Mouse (Mus musculus): ENCODE measurements around the gene Lck. TPM values are rescaled to one million over a fixed set of nuclear protein-coding genes. Genes with fewer than 3 reads are reported as not detected.

The Lck gene
- 1 to 10 TPM; 3.2 to 4.1 TPM for total RNA-seq (2021)
- 1.2 and 1.7 TPM in 2 replicates for polyA plus RNA-seq (2012; rRNA removed)
- long read RNA-seq, result 0 reads

- DNase-seq, result no peak
These were observed at the start of gene Lck for GRCm38 (mm10) chr4:129573430-129573829. TSS of gene Lck (minus strand) at chr4:129573641.

DNA sequence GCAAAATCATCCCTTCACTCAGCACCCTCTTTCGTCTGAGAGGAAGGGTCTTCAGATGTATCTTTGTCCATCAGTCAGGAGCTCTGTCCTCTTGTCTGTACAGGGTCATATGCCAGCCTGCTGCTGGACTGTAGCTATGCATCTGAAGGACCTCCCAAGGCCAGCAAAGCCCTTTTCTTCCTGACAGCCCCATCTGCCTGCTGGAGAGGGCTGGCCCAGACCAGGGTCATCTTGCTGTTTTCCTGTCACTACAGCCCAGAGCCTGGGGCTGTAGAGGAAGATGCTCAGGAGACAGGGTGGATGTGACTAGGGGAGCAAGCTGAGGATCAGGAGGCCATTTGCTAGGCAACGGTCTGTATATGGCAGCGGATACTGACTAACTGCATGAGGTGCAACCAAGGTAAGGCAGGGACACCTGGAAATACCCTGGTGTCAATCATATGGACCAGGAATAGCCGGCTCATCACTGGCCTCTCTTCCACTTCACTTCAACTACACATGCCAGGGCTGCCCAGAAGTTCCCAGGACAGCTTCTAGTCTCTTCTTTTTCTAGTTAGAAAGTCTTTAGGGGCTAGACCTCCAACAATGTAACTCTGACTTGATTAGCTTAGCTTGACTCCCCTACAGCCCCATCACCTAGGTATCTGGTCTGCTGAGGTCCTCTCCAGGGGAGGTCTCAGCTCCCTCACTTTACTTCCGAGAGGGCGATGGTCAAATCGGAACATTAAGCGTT is 49.5 kb upstream of the Lck start:
- no peak for DNase-seq

- DNase-seq, result no peak
These were observed 48.8 kb upstream of the Lck start for GRCm38 (mm10) chr4:129622120-129622802.

DNA sequence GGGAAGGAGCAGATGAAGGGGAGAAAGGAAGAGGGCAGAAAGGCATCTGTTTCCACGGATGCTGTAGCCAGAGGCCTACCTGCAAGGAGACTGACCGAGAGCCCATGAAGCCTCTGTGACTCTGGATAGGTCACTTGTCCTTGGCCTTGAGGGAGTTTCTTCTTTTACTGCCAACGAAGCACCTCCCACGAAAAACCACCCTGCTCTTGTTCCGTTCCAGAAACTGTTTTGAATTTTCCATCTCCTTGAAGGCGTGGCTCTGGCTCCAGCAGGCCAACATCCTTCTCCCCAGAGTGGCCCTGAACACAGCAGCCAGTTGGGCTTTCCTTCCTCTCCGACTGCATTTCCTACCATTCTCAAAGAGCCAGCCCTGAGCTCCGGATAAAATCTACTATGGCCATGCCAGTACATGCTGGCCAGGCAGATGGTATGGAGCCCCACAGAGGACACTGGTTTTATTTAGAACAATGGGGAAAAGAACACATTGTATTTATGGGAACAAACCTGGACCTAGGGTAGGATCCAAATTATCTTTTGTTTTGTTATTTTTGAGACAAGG is 47.9 kb upstream of the Lck start:
- DNase-seq, result peak; percentile 68

DNA sequence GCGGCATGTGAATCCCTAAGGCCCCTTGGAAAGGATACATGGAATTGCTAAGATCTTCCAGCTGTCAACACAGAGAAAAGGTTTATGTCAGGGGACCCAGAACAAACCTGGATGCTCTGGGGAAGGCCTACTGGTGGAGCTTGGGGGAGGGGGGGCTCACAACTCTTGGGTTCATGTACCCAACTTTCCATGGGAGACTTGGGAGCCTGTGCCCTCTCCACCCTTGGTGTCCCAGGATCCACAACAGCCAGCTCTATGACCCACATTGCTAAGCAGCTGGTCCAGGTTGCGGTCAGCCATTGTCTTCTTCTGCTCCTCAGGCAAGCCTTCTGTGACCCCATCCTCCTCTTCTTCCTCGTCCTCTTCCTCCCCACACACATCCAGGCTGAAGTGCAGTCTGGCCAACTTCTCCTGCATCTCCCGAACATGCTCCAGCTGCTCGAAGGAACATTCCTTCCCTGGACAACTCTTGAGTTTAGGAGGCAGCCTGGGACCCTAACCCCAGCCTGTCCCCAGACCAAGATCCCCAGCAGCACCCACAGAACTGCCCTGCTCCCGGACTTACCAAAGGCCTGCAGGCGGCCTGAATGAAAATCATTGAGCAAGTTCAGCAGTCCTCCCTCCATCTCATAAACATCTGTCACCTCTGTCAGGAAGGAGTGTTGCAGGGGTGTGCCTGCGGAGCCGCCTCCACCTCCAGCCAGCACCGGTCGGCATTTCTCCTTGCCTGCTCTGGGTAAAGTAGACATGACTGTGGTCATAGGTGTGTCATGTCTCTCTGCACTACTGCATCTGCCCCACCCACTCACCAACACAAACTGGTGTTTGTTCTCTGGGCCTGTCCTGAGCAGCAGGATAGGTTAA is 47.2 kb upstream of the Lck start:
- DNase-seq, result no peak

- DNase-seq, result peak; percentile 98
These were observed 45.6 kb upstream of the Lck start, which contains the start of gene Iqcc for GRCm38 (mm10) chr4:129618786-129619691. TSS of gene Iqcc (minus strand) at chr4:129619099.

GRCm38 (mm10) chr4:129618031-129618430 is 44.6 kb upstream of the Lck start:
- no peak for DNase-seq

DNA sequence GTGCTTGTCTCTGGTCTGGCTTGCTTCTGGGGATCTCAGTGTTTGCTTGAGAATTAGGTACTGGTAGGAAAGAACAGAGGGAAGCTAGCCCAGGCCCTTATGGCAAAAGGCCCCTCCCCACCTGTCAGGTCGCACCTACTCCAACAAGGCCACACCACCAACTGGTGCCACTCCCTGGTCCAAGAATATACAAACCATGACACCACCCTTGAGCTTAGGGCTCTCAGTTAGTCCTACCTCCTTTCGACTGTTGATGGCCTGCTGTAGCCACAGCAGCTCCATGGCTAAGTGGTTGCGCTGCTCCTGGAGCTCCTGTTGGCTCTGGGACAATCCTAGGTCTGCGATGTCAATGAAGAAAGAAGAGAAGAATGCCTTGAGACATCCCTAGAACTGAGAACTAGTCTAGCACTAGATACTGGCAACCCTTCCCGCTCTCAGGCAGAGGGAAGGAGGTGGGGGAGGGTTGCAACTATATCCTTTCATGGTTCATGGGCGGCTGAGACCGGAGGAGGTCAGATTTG is 43.7 kb upstream of the Lck start:
- no peak for DNase-seq

- DNase-seq, result no peak
These were observed 43.2 kb upstream of the Lck start for GRCm38 (mm10) chr4:129616631-129617030.

DNA sequence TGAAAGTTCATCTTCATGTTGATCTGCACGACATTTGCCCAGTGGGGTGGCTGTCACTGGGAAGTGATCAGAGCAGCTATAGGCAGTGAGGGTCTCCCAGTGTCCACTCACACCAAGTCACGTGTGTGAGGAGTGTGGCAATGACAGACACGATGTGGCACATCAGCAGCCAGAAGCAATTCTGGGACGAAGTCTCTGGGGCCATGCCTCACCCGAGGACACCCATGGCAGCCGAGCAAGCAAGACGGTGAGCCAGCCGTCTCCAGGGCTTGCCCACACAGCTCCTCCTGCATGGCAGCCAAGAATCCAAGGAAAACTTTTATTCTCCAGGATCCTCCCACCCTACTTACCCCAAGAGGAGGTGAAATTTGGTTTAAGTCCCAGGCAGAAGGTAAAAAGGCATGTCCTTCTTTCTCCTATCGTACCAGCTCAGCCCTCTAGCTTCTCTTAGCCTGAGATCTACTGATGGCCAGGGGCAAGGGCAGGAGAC is 42.4 kb upstream of the Lck start:
- no peak for DNase-seq

DNA sequence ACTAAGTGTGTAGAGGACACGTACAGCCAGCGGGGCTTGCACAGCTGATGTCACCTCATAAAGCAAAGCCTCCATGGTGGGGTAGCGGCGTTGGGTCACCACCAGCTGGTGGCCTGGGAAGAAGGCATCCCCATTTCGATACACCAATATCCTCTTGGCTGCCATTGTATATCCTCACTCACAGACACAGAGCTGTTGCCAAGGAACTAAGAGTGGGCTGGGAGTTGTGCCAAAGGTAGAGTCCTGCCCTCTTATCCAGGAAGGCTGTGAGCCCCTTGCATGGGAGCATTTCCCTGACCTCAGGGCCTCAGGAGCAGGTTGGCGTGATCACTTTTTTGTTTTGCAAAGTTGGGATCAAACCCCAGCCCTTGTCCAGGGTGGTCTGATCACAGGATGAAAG is 40.7 kb upstream of the Lck start, which contains the start of gene Dcdc2b:
TSS of gene Dcdc2b (minus strand) at position 165 of the 400 bp plus-strand sequence.
- DNase-seq, result no peak

DNA sequence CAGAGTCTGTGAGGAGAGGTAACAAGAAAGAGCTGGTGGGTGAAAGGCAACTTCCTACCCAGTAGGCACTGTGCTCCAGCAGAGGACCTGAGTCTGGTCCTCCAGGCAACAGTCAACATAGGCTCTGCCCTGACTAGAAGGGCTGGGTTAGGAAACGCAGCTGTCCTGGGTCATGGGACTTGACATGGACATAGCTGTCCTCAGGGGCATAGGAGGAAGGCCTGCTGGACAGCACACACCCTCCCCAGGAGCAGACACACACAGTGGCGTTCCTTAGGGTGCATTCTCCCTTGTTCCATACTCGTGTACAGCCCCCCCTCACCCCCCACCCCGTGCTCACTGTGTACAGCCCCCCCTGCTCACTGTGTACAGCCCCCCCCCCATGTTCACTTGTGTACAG is 37.0 kb upstream of the Lck start:
- no peak for DNase-seq

GRCm38 (mm10) chr4:129610026-129610425 is 36.6 kb upstream of the Lck start:
- no peak for DNase-seq

- no peak for DNase-seq
These were observed 35.7 kb upstream of the Lck start for GRCm38 (mm10) chr4:129609139-129609631.

GRCm38 (mm10) chr4:129608426-129609025 is 35.1 kb upstream of the Lck start:
- DNase-seq, result peak; percentile 79

- peak; percentile 92 for DNase-seq
These were observed 27.1 kb upstream of the Lck start, which contains the start of the genes Eif3i and Tmem234 for GRCm38 (mm10) chr4:129600233-129601158. TSS of gene Eif3i (minus strand) at chr4:129600648. TSS of gene Tmem234 (plus strand) at chr4:129600668.

DNA sequence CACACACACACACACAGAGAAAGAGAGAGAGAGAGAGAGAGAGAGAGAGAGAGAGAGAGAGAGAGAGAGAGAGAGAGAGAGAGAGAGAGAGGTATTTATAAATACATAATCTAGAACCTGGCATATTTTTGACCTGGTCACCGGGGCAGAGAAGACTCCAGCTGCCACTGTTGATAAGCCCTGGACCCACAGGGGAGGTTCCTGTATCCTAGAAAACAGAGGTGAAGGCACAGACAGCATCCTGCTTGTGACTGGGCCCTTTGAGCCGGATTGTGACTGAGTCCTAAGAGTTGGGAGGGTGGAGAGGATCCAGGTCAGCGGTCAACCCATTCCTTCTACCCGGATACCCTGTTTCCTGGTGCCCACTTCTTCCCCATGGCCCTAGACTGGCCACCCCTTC is 15.4 kb upstream of the Lck start:
- DNase-seq, result no peak

GRCm38 (mm10) chr4:129586943-129587342 is 13.5 kb upstream of the Lck start:
- DNase-seq, result no peak

- DNase-seq, result no peak
These were observed 12.3 kb upstream of the Lck start for GRCm38 (mm10) chr4:129585773-129586172.
